Mouse (Mus musculus) urinary bladder, adult 18-20 months (tissue): Measurements from ENCODE around the gene Phox2a.
A peak's percentile ranks its signal among the peaks of the same experiment; 100 is the strongest.

Source experiments
- DNase-seq, 2 experiments: peaks; one replicate each; pipeline ENCODE4 v3.0.0; 2022; ENCODE audit warnings: low spot score in 2 of 2, mixed read lengths in 2 of 2

Gene Phox2a

GRCm38 (mm10) chr7:101817861-101818401 lies at the start of gene Phox2a:
Gene Phox2a (plus strand): TSS chr7:101818313.
- no peak for DNase-seq

- DNase-seq = no peak
Observed at GRCm38 (mm10) chr7:101770051-101770450, 48.1 kb upstream of the Phox2a start.

GRCm38 (mm10) chr7:101771604-101772003 lies 46.5 kb upstream of the Phox2a start:
- DNase-seq = no peak

- no peak for DNase-seq
Observed at GRCm38 (mm10) chr7:101772687-101773086, 45.4 kb upstream of the Phox2a start.

GRCm38 (mm10) chr7:101777053-101777452 lies 41.1 kb upstream of the Phox2a start:
- DNase-seq = no peak

- no peak for DNase-seq
Observed at GRCm38 (mm10) chr7:101820295-101821030, 2.4 kb downstream of the Phox2a start.

GRCm38 (mm10) chr7:101821571-101822501 lies 3.7 kb downstream of the Phox2a start:
- peak; percentile 54 to 61 for DNase-seq

- no peak for DNase-seq
Observed at GRCm38 (mm10) chr7:101822836-101823757, 5.0 kb downstream of the Phox2a start.

GRCm38 (mm10) chr7:101823758-101824630 lies 5.9 kb downstream of the Phox2a start:
- no peak for DNase-seq

GRCm38 (mm10) chr7:101830373-101830772 lies 12.3 kb downstream of the Phox2a start:
- DNase-seq = no peak

- DNase-seq = no peak
Observed at GRCm38 (mm10) chr7:101831437-101831836, 13.3 kb downstream of the Phox2a start.

GRCm38 (mm10) chr7:101832372-101832771 lies 14.3 kb downstream of the Phox2a start:
- no peak for DNase-seq

- no peak for DNase-seq
Observed at GRCm38 (mm10) chr7:101833352-101833751, 15.2 kb downstream of the Phox2a start.

GRCm38 (mm10) chr7:101833916-101834584 lies 15.9 kb downstream of the Phox2a start:
- no peak for DNase-seq

GRCm38 (mm10) chr7:101834903-101835302 lies 16.8 kb downstream of the Phox2a start:
- no peak for DNase-seq

- DNase-seq = no peak
Observed at GRCm38 (mm10) chr7:101835457-101836109, 17.5 kb downstream of the Phox2a start.

- DNase-seq = peak; percentile 42 to 65
Observed at GRCm38 (mm10) chr7:101836271-101837153, 18.4 kb downstream of the Phox2a start.

- no peak for DNase-seq
Observed at GRCm38 (mm10) chr7:101837154-101837605, 19.1 kb downstream of the Phox2a start.
